Comparison of ENCODE assay signal across 13 mouse cellular contexts in the genomic region with DNA sequence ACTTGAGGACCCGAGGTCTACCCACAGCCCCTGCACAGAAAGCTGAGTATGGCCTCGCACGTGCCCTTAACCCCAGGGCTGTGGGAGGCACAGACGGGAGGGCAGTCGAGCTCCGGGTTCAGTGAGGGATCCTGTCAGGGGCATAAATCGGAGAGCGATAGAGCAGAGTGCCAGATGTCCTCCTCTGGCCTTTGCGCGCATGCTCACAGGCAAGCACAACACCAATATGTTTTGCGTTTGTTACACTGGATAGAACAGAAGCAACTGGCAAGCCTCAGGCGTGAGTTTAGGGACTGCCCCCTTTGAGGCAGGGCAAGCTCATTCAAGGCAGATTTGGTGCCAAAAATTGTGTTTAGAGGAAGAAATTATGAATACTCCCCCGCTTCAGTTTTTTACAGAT. TPM values are rescaled to one million over a fixed set of nuclear protein-coding genes. Genes with fewer than 3 reads are reported as not detected.
DNase-seq lines count a peak whose midpoint lies in the region; ATAC-seq and TF ChIP-seq lines count a peak whose summit lies in the region.
"Had no signal": no experiment of that assay in that cellular context is flagged by ENCODE, and none has a peak within 500 bp of the region (broad histone marks: within the 10 kb centered on the region; RNA-seq: fewer than 3 reads in every experiment).

No protein-coding gene starts in this region.

- no peaks in the 10 kb centered on the region for H3K36me3 ChIP-seq in kidney, adult 2 months (ENCODE audit: control insufficient read depth, insufficient read depth, low read length)
- no peaks in the 10 kb centered on the region for H3K36me3 ChIP-seq in embryonic facial prominence, embryonic 11.5 days (replicated peaks; ENCODE audit: control insufficient read depth, insufficient read depth, low read depth, low read length)
- no peaks in the 10 kb centered on the region for H3K36me3 ChIP-seq in lung, embryonic 16.5 days (ENCODE audit: control insufficient read depth, insufficient read depth, low read length)
- H3K36me3 ChIP-seq: G1E; neural tube, embryonic 12.5 days had no signal

- intact Hi-C loops in heart, postnatal 14 days (cut with DNase I): no loop called here

- H3K27me3 ChIP-seq in kidney, adult 2 months (replicated peaks; ENCODE audit: control insufficient read depth, insufficient read depth, low read length): no peaks in the 10 kb centered on the region
- H3K27me3 ChIP-seq in embryonic facial prominence, embryonic 11.5 days (ENCODE audit: control insufficient read depth, insufficient read depth, low read length): no peaks in the 10 kb centered on the region
- H3K27me3 ChIP-seq in lung, embryonic 16.5 days (ENCODE audit: control insufficient read depth, insufficient read depth, low read depth, low read length): no peaks in the 10 kb centered on the region
- H3K27me3 ChIP-seq: neural tube, embryonic 12.5 days had no signal

- WGBS in kidney, adult 2 months: 61% methylated on average over 13 of the region's 13 CpGs
- WGBS in embryonic facial prominence, embryonic 11.5 days: 43% methylated on average over 13 of the region's 13 CpGs
- 50% methylated on average over 13 of the region's 13 CpGs for WGBS in lung, embryonic 16.5 days

- no peak for TF ChIP-seq CTCF in kidney, adult 2 months (conservative IDR thresholded peaks at IDR 0.05; ENCODE audit: insufficient read depth, insufficient read length, low read depth, low read length)

- no peak overlapping the region for H3K27ac ChIP-seq in kidney, adult 2 months (ENCODE audit: insufficient read depth, low read depth, low read length)
- no peak overlapping the region for H3K27ac ChIP-seq in embryonic facial prominence, embryonic 11.5 days (replicated peaks; ENCODE audit: low read depth, low read length)
- H3K27ac ChIP-seq in lung, embryonic 16.5 days (ENCODE audit: low read length): no peak overlapping the region
- H3K27ac ChIP-seq: neural tube, embryonic 12.5 days had no signal

- H3K4me3 ChIP-seq in kidney, adult 2 months (ENCODE audit: insufficient read depth, low read depth, low read length): no peak overlapping the region
- no peak overlapping the region for H3K4me3 ChIP-seq in embryonic facial prominence, embryonic 11.5 days (ENCODE audit: low read depth, low read length)
- no peak overlapping the region for H3K4me3 ChIP-seq in lung, embryonic 16.5 days (ENCODE audit: low read length)
- H3K4me3 ChIP-seq: neural tube, embryonic 12.5 days had no signal

- peak; percentile 31 for DNase-seq in adrenal gland, postnatal 10 days
- DNase-seq in adrenal gland, adult (ENCODE audit: inconsistent age in 2 of 2, low spot score in 1 of 2): no peak
- DNase-seq in kidney, adult 2 months: peak; percentile 7
- DNase-seq in kidney, adult 11 months: no peak
- DNase-seq in embryonic facial prominence, embryonic 11.5 days (ENCODE audit: low spot score): peak; percentile 65
- DNase-seq in heart, postnatal 14 days: no peak
- DNase-seq in thymus, postnatal 36 days: no peak
- DNase-seq: cerebellum, adult 11-12 months had no signal

- no peak overlapping the region for H3K4me2 ChIP-seq in embryonic facial prominence, embryonic 11.5 days (ENCODE audit: low read depth, low read length)
- no peak overlapping the region for H3K4me2 ChIP-seq in lung, embryonic 16.5 days (ENCODE audit: low read depth, low read length)
- H3K4me2 ChIP-seq: neural tube, embryonic 12.5 days had no signal

- no peaks in the 10 kb centered on the region for H3K4me1 ChIP-seq in kidney, adult 2 months (ENCODE audit: control insufficient read depth, insufficient read depth, low read length)
- H3K4me1 ChIP-seq in embryonic facial prominence, embryonic 11.5 days (ENCODE audit: control insufficient read depth, insufficient read depth, low read length): peaks cover 2% of the 10 kb centered on the region; the same call in 1 of the 2 replicates
- H3K4me1 ChIP-seq in lung, embryonic 16.5 days (replicated peaks; ENCODE audit: control insufficient read depth, insufficient read depth, low read length): no peaks in the 10 kb centered on the region

- H3K9ac ChIP-seq in embryonic facial prominence, embryonic 11.5 days (replicated peaks; ENCODE audit: low read length): no peak overlapping the region
- H3K9ac ChIP-seq in lung, embryonic 16.5 days (ENCODE audit: low read length): no peak overlapping the region
- H3K9ac ChIP-seq: neural tube, embryonic 12.5 days had no signal

- no peak for TF ChIP-seq POLR2A in kidney, adult 2 months (IDR thresholded peaks at IDR 0.05; ENCODE audit: low read depth, low read length)

- no peaks in the 10 kb centered on the region for H3K9me3 ChIP-seq in embryonic facial prominence, embryonic 11.5 days (replicated peaks; ENCODE audit: control insufficient read depth, low read length)
- no peaks in the 10 kb centered on the region for H3K9me3 ChIP-seq in lung, embryonic 16.5 days (ENCODE audit: control insufficient read depth, low read length)
- H3K9me3 ChIP-seq: neural tube, embryonic 12.5 days had no signal

- 0 out of 2 replicates have a peak, but pooled peaks have one; percentile 37 for ATAC-seq in embryonic facial prominence, embryonic 11.5 days (replicated peaks; ENCODE audit: insufficient number of reproducible peaks, low FRiP score, low TSS enrichment, low read depth)
- ATAC-seq in lung, embryonic 16.5 days (ENCODE audit: low read depth): peak; percentile 62
- ATAC-seq: inflammation-experienced regulatory T-cells, adult 6 months had no signal

RNA-seq across cellular contexts. Expression of gene Cacng5, which starts 53.3 kb away (rescaled TPM):
- 1 to 10 TPM in 1 of 2 experiments, under 1 TPM in 1; 0.87 to 1.4 TPM for total RNA-seq in adrenal gland, postnatal 10 days (2021)
- polyA plus RNA-seq in kidney, adult 2 months (2012; rRNA removed): 0.05 and 0.07 TPM in 2 replicates
- 0.52 and 0.55 TPM in 2 replicates for polyA plus RNA-seq in embryonic facial prominence, embryonic 11.5 days (2014; fragmentation: Nextera tagmentation; extraction: Ambion mirVana)
- 0.14 and 0.21 TPM in 2 replicates for polyA plus RNA-seq in lung, embryonic 16.5 days (2015; fragmentation: Nextera tagmentation; extraction: Ambion mirVana)
- under 1 TPM; 0.10 to 0.22 TPM for total RNA-seq in heart, postnatal 14 days (2021)
- total RNA-seq: G1E; megakaryocyte, adult 5-6 weeks had no signal
- polyA plus RNA-seq: G1E; inflammation-experienced regulatory T-cells, adult 6 months had no signal

Comparison
In these comparisons a context has a peak if more than half of its experiments do, and no peak if none do; other contexts are left out.
1. DNase-seq: peak in adrenal gland, postnatal 10 days (single experiment), kidney, adult 2 months (single experiment) and embryonic facial prominence, embryonic 11.5 days (single experiment); none in adrenal gland, adult (0 of 2), kidney, adult 11 months (single experiment), heart, postnatal 14 days (0 of 2) and thymus, postnatal 36 days (0 of 2).